Mouse (Mus musculus) embryonic facial prominence, embryonic 15.5 days (tissue): ENCODE measurements around the gene Birc6. TPM values are rescaled to one million over a fixed set of nuclear protein-coding genes. Genes with fewer than 3 reads are reported as not detected.
"Not testable (repeated sequence)": the region's sequence is repeated elsewhere in the genome, so short reads cannot be mapped to it uniquely, and the experiment has no call there.

ENCODE experiments used
- ATAC-seq: fragments of 200-750 bp; cut with Nextera tagmentation; 2 replicates; pipeline ENCODE4 v1.8.0; 2017; ENCODE audit warnings: low read depth, moderate TSS enrichment; ENCODE audit not compliant: insufficient number of reproducible peaks, low FRiP score, low TSS enrichment
- H3K27ac ChIP-seq: fragments of 300-500 bp; sonication (generic); replicated peaks from 2 replicates; pipeline ENCODE4 v1.5.1; 2015; ENCODE audit warnings: mild to moderate bottlenecking, inconsistent platforms
- H3K27me3 ChIP-seq: fragments of 300-500 bp; sonication (generic); 2 replicates; pipeline ENCODE4 v1.6.1; 2015; ENCODE audit warnings: inconsistent platforms
- H3K36me3 ChIP-seq: fragments of 300-500 bp; sonication (generic); 2 replicates; pipeline ENCODE4 v1.6.1; 2015; ENCODE audit warnings: mild to moderate bottlenecking, inconsistent platforms
- H3K4me1 ChIP-seq: fragments of 300-500 bp; sonication (generic); 2 replicates; pipeline ENCODE4 v1.6.1; 2015; ENCODE audit warnings: inconsistent platforms
- H3K4me2 ChIP-seq: fragments of 300-500 bp; sonication (generic); replicated peaks from 2 replicates; pipeline ENCODE4 v1.6.1; 2015; ENCODE audit warnings: mild to moderate bottlenecking, inconsistent platforms
- H3K4me3 ChIP-seq: fragments of 300-500 bp; sonication (generic); replicated peaks from 2 replicates; pipeline ENCODE4 v1.5.1; 2015; ENCODE audit warnings: mild to moderate bottlenecking, inconsistent platforms
- H3K9ac ChIP-seq: fragments of 300-500 bp; sonication (generic); 2 replicates; pipeline ENCODE4 v1.6.1; 2015; ENCODE audit warnings: inconsistent platforms
- H3K9me3 ChIP-seq: fragments of 300-500 bp; sonication (generic); replicated peaks from 2 replicates; pipeline ENCODE4 v1.6.1; 2016; ENCODE audit warnings: inconsistent platforms
- WGBS: fragments of 180-500 bp; shearing (Covaris S2); methylation state at CpG from one replicate; pipeline ENCODE4 v1.1.7; 2015; 5-methylcytosine and 5-hydroxymethylcytosine counted together
- polyA plus RNA-seq: library from polyadenylated mRNA; unstranded; fragments of >200 nt; fragmentation: Nextera tagmentation; extraction: Ambion mirVana; gene quantifications from 2 replicates; pipeline ENCODE4 v1.2.1, GENCODE M21; 2015

Birc6 gene
- polyA plus RNA-seq, 1 experiment from 2014 or later = 79.5 TPM

- Histone ChIP-seq H3K36me3 (peaks cover 65% of the 10 kb centered on the region), H3K9ac (no peak overlapping the region), H3K27me3 (no peaks in the 10 kb centered on the region), H3K4me3 (no peak overlapping the region), H3K9me3 (no peaks in the 10 kb centered on the region), H3K27ac (no peak overlapping the region), H3K4me2 (no peak overlapping the region), H3K4me1 (no peaks in the 10 kb centered on the region)
- no peak for ATAC-seq
- WGBS = no CpG with 5 or more reads among the region's 1 CpGs
Measured at GRCm38 (mm10) chr17:74668010-74668409, 139.9 kb downstream of the Birc6 start.

DNA sequence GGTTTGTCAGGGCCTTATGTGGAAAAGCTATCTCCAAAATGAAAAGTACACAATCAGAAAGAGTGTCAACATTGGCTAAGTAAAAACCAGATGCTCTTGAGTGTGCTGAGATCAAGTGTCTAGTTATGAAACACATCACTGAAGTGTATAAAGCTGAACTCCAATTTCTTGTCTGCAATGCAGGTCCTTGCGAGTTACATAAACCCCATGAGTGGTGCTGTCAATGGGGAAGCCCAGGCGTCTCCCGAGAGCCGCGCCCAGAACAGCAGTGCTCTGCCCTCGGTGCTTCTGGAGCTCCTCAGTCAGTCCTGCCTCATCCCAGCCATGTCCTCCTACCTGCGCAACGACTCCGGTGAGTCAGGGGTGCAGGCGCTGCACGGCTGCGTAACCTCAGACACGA, 141.9 kb downstream of the Birc6 start:
- Histone ChIP-seq H3K4me2 (no peak overlapping the region), H3K27me3 (no peaks in the 10 kb centered on the region), H3K9ac (no peak overlapping the region), H3K36me3 (peaks cover 55% of the 10 kb centered on the region), H3K9me3 (no peaks in the 10 kb centered on the region), H3K4me1 (no peaks in the 10 kb centered on the region), H3K27ac (no peak overlapping the region), H3K4me3 (no peak overlapping the region)
- 89% methylated on average over 13 of the region's 13 CpGs for WGBS
- ATAC-seq = no peak

DNA sequence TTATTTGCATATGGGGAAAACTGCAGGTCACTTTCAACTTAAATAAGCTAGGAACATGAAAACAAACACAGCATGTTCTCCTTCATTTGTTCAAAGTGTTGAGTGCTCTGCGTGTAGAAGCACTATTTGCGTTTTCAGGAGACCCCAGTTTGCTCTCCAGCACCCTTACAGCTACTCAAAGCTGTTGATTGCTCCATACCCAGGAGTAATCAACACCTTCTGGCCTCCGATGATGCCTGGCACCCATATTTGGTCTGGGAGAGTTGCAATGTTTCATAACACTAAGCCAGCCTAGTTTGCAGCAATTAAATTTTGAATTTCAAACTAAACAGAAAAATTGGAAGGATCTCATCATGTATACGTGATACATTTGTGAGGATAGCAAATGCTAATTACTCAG, 144.4 kb downstream of the Birc6 start:
- Histone ChIP-seq H3K9me3 (no peaks in the 10 kb centered on the region), H3K27ac (no peak overlapping the region), H3K4me1 (no peaks in the 10 kb centered on the region), H3K9ac (no peak overlapping the region), H3K27me3 (no peaks in the 10 kb centered on the region), H3K4me3 (no peak overlapping the region), H3K36me3 (peaks cover 65% of the 10 kb centered on the region), H3K4me2 (no peak overlapping the region)
- no peak for ATAC-seq
- WGBS = 83% methylated on average over 4 of the region's 4 CpGs

DNA sequence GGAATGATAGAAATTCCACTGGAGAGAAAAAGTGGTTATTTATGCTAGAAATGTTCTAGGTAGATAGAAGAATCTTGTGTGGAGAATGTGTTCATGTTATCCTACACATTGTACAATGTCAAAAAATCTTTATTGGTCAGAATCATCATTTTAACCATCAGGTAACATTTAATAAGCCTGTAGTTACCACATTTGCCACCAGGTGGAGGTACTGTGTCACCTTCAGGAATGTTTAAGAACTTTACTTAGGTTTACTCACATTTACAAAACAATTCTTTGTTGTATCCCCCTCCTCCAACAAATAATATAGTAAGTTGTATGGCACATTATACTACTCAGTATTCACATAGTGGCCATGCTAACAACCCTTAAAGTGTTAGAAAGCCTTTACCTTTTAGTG, 145.2 kb downstream of the Birc6 start:
- peaks cover 71% of the 10 kb centered on the region for H3K36me3 ChIP-seq
- H3K27ac ChIP-seq = no peak overlapping the region
- H3K9me3 ChIP-seq = no peaks in the 10 kb centered on the region
- no peaks in the 10 kb centered on the region for H3K4me1 ChIP-seq
- H3K4me2 ChIP-seq = no peak overlapping the region
- no peak overlapping the region for H3K4me3 ChIP-seq
- H3K9ac ChIP-seq = no peak overlapping the region
- no peaks in the 10 kb centered on the region for H3K27me3 ChIP-seq
- no peak for ATAC-seq

GRCm38 (mm10) chr17:74678061-74678460, 150.0 kb downstream of the Birc6 start:
- no peaks in the 10 kb centered on the region for H3K27me3 ChIP-seq
- H3K9ac ChIP-seq = no peak overlapping the region
- no peak overlapping the region for H3K4me3 ChIP-seq
- no peak overlapping the region for H3K4me2 ChIP-seq
- no peaks in the 10 kb centered on the region for H3K9me3 ChIP-seq
- H3K27ac ChIP-seq = no peak overlapping the region
- 90% methylated on average over 8 of the region's 8 CpGs for WGBS
- H3K4me1 ChIP-seq = no peaks in the 10 kb centered on the region
- H3K36me3 ChIP-seq = peaks cover 58% of the 10 kb centered on the region
- ATAC-seq = no peak

DNA sequence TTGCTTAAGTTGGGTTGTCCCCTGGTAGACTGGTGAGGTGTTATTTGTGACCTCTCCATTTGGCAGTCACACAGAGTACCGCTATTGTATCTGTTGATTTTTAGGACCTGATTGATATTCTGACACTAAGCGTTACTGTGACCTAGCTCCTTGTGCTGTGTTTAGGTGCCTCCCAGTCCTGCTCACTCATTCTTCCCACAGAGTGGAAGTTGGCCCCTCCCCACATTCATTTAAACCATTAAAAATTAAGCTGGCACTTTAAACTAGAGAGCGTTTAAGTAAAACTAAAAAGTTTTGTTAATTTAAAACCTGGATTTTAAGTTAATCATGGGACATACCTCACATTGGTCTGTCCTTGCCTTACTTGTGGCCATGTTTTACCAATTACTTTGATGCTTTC, 156.8 kb downstream of the Birc6 start:
- H3K36me3 ChIP-seq = peaks cover 31% of the 10 kb centered on the region
- no peaks in the 10 kb centered on the region for H3K27me3 ChIP-seq
- H3K4me1 ChIP-seq = no peaks in the 10 kb centered on the region
- WGBS = 90% methylated on average over 3 of the region's 3 CpGs
- no peak overlapping the region for H3K4me3 ChIP-seq
- ATAC-seq = no peak
- H3K9me3 ChIP-seq = no peaks in the 10 kb centered on the region
- H3K9ac ChIP-seq = no peak overlapping the region
- H3K27ac ChIP-seq = no peak overlapping the region
- H3K4me2 ChIP-seq = no peak overlapping the region

DNA sequence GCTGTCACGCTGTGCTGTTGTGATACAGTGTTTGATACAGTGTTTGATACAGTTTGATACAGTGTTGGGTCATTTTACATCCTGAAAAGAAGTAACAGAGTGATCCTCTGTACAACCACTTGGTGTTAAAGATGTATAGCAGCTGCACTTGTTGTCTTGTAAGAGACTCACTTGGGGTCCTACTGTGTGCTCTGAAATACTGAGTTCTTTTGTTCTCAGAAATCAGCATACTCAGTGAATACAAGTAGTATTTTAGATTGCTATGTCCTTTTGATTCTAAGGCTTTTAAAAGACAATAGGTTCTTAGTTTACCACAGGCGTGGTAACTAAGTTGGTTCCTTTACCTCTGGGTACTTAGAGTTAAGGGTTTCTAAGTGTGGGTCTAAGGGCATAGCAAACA, 160.5 kb downstream of the Birc6 start:
- no peak overlapping the region for H3K9ac ChIP-seq
- WGBS = 94% methylated on average over 2 of the region's 2 CpGs
- H3K4me2 ChIP-seq = no peak overlapping the region
- H3K4me3 ChIP-seq = no peak overlapping the region
- no peak for ATAC-seq
- no peaks in the 10 kb centered on the region for H3K4me1 ChIP-seq
- no peaks in the 10 kb centered on the region for H3K9me3 ChIP-seq
- H3K36me3 ChIP-seq = peaks cover 45% of the 10 kb centered on the region
- no peak overlapping the region for H3K27ac ChIP-seq
- H3K27me3 ChIP-seq = no peaks in the 10 kb centered on the region

GRCm38 (mm10) chr17:74689406-74689805, 161.3 kb downstream of the Birc6 start:
- H3K27ac ChIP-seq = no peak overlapping the region
- H3K4me2 ChIP-seq = no peak overlapping the region
- H3K9ac ChIP-seq = no peak overlapping the region
- WGBS = 85% methylated on average over 4 of the region's 4 CpGs
- H3K4me3 ChIP-seq = no peak overlapping the region
- H3K27me3 ChIP-seq = no peaks in the 10 kb centered on the region
- no peak for ATAC-seq
- H3K9me3 ChIP-seq = no peaks in the 10 kb centered on the region
- peaks cover 48% of the 10 kb centered on the region for H3K36me3 ChIP-seq
- no peaks in the 10 kb centered on the region for H3K4me1 ChIP-seq

GRCm38 (mm10) chr17:74701661-74702060, 173.6 kb downstream of the Birc6 start:
- not testable (repeated sequence) for H3K4me3 ChIP-seq, H3K27ac ChIP-seq, H3K4me1 ChIP-seq, H3K27me3 ChIP-seq, H3K9me3 ChIP-seq, H3K4me2 ChIP-seq, ATAC-seq, H3K9ac ChIP-seq
- WGBS = 92% methylated on average over 2 of the region's 2 CpGs
- peaks cover 70% of the 10 kb centered on the region for H3K36me3 ChIP-seq

DNA sequence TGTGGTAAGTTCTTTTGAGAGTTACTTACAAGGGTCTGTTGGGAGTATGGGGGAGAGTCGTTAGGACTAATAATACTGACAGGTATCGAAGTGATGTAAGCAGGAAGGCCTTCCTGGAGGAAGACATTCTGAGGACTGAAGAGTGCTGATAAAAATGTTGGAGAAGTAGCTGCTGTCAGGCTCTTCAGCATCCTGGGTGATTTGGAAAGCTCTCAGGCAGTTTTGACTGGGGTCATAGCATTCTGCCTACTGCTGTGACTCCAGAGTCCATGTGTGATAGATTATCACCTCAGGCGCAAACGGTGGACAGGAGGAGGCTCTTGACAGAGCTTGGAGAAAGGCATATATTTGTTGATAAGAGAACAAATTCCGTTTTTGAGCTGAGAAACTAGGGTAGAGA, 177.4 kb downstream of the Birc6 start:
- H3K4me3 ChIP-seq = no peak overlapping the region
- H3K4me2 ChIP-seq = no peak overlapping the region
- H3K27ac ChIP-seq = no peak overlapping the region
- WGBS = 75% methylated on average over 5 of the region's 5 CpGs
- H3K9me3 ChIP-seq = no peaks in the 10 kb centered on the region
- no peaks in the 10 kb centered on the region for H3K27me3 ChIP-seq
- no peak overlapping the region for H3K9ac ChIP-seq
- ATAC-seq = no peak
- no peaks in the 10 kb centered on the region for H3K4me1 ChIP-seq
- peaks cover 32% of the 10 kb centered on the region for H3K36me3 ChIP-seq

- Histone ChIP-seq H3K36me3 (peaks cover 21% of the 10 kb centered on the region), H3K9me3 (no peaks in the 10 kb centered on the region), H3K9ac (no peak overlapping the region), H3K4me1 (no peaks in the 10 kb centered on the region), H3K27me3 (no peaks in the 10 kb centered on the region), H3K4me2 (no peak overlapping the region), H3K4me3 (no peak overlapping the region), H3K27ac (no peak overlapping the region)
- no peak for ATAC-seq
Measured at GRCm38 (mm10) chr17:74706593-74706992, 178.5 kb downstream of the Birc6 start.

GRCm38 (mm10) chr17:74707637-74708152, 179.6 kb downstream of the Birc6 start:
- Histone ChIP-seq H3K4me2 (no peak overlapping the region), H3K27me3 (no peaks in the 10 kb centered on the region), H3K4me3 (no peak overlapping the region), H3K9ac (no peak overlapping the region), H3K9me3 (no peaks in the 10 kb centered on the region), H3K27ac (no peak overlapping the region), H3K36me3 (peaks cover 14% of the 10 kb centered on the region; the same call in 1 of the 2 replicates), H3K4me1 (no peaks in the 10 kb centered on the region)
- WGBS = 90% methylated on average over 7 of the region's 7 CpGs
- no peak for ATAC-seq
